Mouse (Mus musculus) kidney, postnatal 25 days (tissue): ENCODE data around the gene Tmem88b.
"Not testable (repeated sequence)": the region's sequence is repeated elsewhere in the genome, so short reads cannot be mapped to it uniquely, and the experiment has no call there.

Source experiments
- DNase-seq, 2 experiments: peaks; one replicate each; pipeline ENCODE4 v3.0.0; 2021; ENCODE audit warnings: mixed read lengths in 2 of 2

The Tmem88b gene

DNA sequence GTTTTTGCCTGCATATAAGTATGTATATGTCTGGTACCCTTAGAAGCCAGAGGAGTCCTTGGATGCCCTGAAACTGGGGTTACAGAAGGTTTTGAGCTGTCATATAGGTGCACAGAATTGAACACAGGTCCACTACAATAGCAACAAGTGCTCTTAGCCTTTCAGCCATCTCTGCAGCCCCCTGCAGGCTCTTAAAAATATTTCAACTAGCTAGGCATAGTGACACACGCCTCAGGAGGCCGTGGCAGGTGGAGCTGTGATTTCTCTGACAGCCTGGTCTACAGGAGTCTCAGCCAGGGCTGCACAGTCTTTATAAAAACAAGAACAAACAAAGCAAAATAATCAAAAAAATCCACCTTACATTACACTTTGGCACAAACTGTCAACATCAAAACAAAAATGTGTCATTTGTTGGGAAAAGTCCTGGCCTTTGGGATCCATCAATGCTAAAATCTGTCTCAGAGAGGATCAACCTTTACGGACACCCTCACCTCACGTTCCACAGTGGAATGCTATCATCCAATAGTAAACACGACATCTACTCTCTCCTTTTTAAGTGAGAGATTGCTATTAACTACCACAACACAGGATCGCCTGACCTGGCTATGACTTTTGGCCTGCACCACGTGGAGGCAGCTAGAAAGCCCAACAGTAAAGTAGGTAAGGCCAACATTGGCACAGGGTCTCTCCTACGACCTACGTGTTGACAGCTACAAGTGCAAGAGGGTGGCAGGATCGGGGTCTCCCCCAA lies 25.6 kb downstream of the Tmem88b start:
- DNase-seq = peak in 1 of 2 experiments; percentile 59

DNA sequence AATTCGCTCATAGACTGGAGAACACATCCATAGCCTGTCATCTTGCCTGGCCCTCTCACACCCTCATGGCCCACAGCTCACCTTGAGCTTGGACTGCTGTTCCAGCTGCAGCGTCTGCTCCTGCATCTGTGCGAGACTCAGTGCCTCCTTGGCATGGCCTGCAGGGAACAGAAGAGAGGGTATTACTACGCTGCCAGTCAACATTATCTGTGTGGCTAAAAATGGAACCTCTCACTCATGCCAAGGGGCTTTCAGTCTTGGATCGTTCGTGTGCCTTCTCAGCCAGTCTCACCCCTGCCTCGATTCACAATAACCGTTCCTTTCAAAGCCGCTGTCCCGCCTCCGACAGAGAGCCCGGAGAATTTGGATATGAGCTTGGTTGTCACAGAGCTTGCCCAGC lies 28.7 kb downstream of the Tmem88b start:
- no peak for DNase-seq

DNA sequence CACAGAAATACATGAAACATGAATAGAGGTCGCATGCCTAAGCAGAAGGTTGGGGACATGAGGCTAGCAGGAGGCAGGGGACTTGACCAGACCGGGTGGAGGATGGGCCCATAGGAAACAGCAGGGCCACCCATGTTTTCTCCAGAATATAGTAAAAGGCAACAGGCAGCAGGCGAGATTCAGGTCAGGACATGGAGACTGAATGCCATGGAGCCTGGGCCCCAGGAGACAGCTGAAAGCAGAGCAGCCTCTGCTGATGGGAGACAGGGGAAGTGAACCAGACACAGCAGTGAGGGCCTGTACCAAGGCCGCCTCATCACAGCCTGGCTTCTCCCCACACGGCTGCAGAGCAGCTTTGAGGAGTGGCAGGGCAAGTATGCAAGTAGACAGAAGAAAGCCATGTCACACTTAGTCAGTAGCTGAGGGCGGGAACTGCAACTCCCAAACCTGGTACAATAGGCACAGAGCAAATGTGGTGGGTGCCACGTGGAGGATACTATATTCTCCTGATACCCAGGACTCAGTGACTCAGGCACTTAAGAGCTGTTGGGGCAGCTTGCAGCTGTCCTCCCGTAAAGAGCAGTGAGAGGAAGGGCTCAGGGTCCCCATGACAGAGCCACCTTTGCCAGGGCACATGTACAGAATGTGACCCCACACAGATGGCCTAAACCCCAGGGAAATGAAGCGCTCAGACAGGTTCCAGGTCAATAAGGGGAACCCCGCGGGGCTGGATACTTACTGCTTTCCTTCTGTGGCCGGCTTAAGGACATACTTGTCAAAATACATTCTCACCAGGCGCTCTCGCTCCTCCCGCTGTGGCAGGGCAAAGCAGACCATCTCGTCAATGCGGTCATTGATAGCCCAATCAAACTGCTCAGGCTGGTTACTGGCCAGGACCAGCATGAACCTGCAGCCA lies 38.8 kb downstream of the Tmem88b start:
- DNase-seq = no peak

DNA sequence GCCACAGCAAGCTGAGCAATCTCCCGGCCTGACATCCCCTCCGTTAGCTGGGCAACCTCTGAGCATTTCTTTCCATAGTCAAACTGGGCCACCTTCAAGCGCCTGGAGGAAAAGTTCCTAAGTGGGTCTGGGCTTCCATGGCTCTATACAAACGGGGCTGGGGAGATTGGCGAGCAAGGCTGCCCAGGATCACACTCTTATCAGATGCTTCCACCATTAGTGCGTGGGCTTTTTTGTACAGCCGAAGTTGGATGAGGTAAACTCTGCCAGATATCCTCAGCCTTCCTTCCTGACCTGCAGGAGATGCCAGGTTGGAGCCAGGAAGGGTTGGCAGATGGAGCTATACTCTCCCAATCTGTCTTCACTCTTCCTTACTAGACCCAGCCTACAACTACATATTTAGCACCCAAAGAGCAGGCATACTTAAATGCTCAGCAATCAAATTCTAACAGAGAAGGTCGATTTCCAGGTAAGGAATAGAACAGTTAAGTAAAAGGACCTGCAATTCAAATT lies 39.6 kb downstream of the Tmem88b start:
- no peak for DNase-seq

DNA sequence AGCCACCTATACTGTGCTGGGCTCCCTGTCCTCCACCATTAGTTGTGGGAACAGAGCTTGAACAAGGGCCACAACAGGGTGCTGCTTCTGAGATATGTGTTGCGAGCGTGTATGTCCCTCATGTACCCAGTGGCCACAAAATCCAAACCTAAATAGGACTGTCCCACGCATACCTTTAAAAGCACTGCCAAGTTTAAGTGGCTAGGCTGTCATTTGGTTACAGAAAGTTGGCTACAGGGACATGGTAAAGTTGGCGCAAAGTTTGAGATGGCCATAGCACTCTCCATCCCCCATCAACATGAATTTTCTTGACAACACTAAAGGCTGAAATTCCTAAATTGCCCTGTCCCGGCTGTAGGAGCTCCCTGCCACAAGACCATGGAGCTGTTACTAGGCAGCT lies 40.5 kb downstream of the Tmem88b start:
- no peak for DNase-seq

DNA sequence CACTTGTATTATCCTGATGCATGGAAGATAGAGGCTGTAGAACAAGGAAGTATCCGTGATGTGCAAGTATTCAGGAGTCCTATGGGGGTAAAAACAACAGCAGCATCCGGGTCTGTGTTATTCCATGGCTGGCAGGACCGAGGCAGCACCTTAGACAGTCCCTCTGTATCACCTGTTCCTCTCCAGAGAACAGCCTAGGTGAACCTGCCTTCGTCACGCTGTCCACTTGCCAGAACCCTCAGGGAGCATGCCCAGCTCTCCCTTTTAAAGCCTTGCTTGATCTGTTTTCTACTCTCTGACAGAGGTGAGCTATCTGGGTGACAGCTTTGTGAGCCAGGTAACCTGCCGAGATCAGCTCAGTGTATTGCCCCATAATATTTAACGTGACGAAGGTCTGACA lies 41.2 kb downstream of the Tmem88b start:
- no peak for DNase-seq

DNA sequence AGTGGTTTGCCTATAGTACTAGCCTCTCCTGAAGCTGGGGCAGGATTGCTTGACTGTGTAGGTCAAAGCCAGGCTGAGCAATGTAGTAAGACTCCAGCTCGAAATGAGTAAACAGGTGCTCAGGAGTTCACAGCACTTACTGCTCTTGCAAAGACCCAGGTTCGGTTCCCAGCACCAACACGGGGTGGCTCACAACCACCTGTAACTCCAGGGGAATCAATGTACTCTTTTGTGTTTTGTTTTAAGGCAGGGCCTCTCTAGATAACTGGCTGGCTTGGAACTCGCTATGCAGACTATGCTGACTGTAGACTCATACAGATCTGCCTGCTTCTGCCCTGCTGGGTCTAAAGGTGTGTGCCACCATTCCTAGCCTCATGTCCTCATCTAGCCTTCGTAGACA lies 43.0 kb downstream of the Tmem88b start:
- no peak for DNase-seq

DNA sequence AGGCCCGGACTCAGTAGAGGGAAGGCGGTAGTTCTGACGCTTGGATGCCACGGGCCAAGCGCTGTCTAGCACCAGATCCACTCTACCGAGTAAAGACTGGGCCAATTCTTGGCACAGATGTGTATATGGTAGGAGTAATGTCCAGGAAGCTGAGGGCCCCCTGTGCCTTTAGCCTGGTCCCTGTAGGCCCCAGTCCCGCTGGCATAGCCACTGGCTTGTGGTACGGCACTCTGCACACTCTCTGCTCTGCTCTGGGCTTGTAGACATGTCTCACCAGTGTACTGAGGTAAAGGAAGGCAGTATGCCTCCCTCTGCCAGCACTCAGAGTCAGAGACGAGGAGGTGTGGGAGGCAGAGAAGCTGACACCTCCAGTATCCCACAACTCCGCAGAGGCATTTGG lies 45.0 kb downstream of the Tmem88b start:
- DNase-seq = not testable (repeated sequence)

DNA sequence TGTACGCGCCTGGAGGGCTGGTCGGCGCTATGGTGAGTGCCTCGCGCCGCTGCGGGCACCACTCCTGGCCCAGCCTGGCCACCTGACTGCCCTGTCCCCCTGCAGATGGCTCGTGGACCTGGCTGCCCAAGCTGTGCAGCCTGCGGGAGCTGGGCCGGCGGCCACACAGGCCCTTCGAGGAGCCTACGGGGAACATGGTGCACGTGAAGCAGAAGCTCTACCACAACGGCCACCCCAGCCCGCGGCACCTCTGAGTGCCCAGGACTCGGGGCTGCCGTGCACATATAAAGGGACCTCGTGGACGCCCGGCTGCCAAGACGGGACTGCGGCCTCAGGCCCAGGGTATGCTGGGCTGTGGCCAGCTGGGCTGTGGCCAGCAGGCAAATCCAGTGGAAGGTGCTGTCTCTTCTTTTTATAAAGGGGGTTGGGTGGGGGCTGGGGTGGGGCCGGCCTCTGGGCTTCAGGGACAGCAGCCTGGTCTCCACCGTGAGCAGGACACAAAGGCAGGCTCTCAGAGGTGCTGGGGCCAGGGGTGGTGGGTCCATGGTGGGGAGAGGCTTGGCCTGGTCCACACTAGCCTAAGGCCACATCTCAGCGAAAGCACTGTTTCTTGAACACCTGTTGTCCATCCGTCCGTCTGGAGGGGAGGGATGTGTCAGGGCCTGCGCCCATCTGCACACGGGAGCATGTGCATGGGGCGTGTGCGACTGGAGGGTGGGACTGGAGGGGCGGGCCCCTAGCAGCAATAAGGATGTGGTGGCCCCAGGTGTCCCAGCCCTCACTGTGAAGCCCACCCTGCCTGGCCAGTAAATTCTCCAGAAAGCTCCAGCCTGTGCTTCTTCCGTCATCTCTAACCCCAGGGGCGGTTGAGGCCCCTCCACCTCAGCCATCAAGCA lies 45.7 kb downstream of the Tmem88b start:
- peak; percentile 20 to 50 for DNase-seq

DNA sequence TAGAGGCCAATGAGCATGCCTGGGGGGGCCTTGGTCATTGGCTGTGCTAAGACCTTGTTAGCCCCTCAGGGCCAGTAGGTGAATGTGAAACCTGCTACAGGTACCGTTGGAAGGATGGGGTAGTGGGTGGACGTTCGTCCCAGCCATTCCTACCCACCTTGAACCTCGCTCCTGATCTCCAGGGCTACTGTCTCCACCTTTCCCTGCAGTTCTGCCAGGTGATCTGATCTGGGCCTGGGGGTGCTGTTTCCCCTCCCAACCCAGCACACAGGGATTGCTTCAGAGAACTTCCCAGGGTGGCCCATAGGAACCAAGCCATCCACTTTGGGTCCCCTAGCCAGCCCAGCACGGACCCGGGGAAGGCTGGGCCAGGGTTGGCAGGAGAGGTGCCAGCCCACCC lies 46.5 kb downstream of the Tmem88b start:
- peak in 1 of 2 experiments; percentile 37 for DNase-seq

DNA sequence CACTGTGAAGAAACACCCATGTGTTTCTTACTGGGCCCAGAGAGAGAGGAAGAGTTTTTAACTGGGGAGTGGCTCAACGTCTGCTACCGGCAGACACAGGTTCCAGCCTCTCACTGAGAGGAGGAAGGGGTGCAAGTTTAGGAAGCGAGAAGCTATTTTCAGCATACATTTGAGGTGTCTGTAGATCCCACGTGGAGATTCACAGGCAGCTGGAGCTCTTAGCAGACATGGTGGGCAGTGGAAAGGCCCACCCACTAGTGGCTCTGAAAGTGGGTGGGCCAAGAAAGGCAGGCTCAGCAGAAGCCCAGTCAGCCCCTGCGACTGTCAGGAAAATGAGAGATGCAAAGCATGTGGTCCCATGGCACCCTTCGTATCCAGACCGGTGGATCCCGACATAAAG lies 47.4 kb downstream of the Tmem88b start:
- DNase-seq = no peak

DNA sequence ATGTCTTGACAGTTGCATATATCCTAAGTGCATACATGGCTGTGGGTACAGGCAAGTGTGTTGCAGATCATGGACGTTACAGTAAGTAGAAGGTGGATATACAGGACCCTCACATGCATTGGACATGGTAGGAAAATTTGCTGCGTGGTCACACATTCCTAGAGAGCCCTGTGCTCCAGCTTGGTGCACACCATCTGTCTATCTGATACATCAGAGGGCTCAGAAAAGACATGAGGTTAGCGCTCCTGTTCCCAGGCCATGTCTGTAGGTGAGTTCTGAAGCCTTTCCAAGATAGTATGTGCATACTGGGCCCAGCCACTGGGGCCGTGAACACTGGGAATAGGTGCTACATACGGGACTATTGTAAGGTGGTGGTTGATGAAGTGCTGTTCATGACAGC lies 49.3 kb downstream of the Tmem88b start:
- no peak for DNase-seq

DNA sequence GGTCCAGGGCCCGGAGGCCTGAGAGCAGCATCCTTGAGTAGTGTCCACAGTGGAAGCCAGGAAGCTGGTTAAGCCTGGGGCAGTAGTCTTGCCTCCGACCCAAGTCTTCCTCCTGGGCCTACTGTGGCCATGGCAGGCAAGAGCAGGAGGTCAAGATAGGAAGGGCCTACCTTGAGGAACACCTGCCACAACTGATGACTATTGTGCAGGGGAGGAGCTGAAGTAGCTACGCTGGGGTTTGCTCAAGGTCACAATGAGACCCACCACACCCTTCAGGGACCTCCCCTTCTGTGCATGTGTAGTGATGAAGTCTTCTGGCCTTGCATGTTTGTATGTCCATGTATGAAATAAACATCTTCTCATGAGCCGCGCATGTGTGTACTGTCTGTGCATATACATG lies 49.9 kb downstream of the Tmem88b start:
- DNase-seq = no peak

DNA sequence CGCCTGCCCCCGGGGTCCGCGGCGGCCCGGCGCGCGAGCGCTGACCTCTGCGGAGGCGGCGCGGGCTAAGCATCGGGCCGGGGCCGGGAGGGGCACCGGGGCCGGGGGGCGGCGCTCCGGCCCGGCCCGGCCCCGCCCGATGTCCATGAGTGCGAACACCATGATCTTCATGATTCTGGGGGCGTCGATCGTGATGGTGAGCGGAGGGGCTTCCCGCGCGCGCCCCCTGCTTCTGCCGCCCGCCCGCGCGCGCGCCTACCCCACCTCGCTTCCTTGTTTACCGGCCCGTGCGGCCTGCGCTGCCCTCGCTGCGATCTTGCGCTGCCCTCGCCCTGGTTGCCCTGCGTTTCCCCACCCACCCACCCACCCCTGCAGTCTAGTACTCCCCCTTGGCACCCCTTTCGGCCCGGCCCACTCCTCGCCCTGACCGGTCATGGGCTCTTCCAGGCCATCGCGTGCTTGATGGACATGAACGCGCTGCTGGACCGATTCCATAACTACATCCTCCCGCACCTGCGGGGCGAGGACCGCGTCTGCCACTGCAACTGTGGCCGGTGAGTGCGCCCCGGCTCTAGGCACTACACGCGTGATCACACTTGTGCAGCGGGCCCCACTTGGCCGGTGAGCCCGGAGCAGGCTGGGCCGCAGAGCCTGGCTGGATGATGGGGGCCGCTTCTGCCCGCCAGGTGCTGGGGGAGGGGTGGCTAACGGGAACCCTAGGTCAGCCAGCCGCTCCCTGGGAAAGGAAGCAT lies 50.5 kb downstream of the Tmem88b start:
- DNase-seq = peak; percentile 53 to 80

DNA sequence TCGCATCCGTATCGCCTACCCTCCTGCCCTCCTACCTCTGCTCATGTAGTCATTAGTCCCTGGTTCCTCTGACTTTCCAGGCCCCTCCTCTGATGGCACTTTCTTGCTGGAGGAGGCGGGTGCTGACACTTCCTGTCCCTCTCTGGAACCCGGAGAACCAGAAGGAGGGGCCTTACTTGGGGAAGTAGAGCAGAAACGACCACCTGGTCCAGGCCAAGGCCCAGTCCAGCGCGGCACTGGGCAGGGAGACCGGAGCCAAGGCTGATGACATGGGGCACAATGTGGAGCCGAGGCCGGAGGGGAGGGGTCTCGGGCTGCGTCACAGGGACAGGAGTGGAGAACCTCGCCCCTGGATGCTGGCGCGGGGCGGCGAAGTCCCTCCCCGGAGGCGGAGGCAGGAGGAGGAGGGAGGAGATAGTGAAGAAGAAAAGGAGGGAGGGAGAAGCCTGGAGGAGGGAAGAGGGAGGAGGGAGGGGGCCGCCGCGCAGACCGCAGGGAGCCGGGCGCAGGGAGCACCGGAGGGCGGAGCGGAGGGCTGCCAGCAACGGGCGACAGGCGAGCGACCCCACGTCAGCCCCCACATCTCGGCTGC lies 51.2 kb downstream of the Tmem88b start, which contains the start of gene Tmem240:
Gene Tmem240, plus strand, starts transcription at position 451 of the 592 bp plus-strand sequence.
- DNase-seq = peak; percentile 80 to 93

DNA sequence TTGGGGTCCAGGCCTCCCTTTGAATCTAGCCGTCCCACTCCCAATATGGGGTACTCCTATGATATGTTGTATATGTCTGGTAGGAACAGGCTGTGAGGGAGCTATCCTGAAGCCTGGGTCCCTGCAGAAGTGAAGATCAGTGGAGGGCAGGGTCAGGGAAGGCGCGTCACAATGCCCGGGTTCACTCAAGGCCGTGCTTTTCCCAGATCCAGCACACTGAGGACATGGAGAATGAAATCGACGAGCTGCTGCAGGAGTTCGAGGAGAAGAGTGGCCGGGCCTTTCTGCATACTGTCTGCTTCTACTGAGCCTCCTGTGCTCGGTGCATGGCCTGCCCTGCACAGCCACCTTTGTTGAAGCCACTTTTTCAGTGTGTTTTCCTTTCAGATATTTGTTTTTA lies 52.4 kb downstream of the Tmem88b start:
- DNase-seq = no peak
